Mouse (Mus musculus): ENCODE results near the gene Slc9a1. TPM values are rescaled to one million over a fixed set of nuclear protein-coding genes. Genes with fewer than 3 reads are reported as not detected.

Gene Slc9a1
- polyA plus RNA-seq, 1 experiment, result 39.9 TPM

- TF ChIP-seq POLR2A (IDR thresholded peaks at IDR 0.05; ENCODE audit: borderline replicate concordance, extremely low read depth, low read depth, low read length) (no peak), CTCF (IDR thresholded peaks at IDR 0.05; ENCODE audit: insufficient read depth, low read length) (no peak)
- no peak overlapping the region for H3K4me3 ChIP-seq (replicated peaks; ENCODE audit: extremely low read depth, low read depth, low read length)
- WGBS, result 67% methylated on average over 8 of the region's 8 CpGs
- no peak for DNase-seq
- peaks cover 6% of the 10 kb centered on the region for H3K4me1 ChIP-seq (ENCODE audit: control insufficient read depth, insufficient read depth, low read length)
Measured at GRCm38 (mm10) chr4:133397961-133398360, 28.5 kb downstream of the Slc9a1 start.

DNA sequence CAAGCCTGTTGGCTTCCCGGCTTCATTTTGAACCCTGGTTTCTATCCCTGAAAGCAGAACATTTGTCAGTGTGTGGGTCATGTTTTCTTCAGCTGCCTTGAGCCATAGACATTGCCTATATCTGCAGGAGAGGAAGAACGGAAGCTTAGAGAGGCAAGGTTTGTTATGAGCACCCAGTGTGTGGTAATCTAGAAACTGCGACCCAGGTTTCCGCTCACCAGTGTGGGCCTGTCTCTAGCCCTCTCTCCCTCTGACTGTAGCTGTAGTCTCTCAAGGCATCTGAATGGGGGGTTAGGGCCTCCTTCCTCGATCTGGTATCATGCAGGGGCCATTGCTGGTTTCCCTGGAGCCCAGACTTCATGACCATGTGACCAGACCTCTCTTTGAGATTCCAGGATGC lies 29.1 kb downstream of the Slc9a1 start:
- Histone ChIP-seq H3K4me1 (ENCODE audit: control insufficient read depth, insufficient read depth, low read length) (peaks cover 6% of the 10 kb centered on the region), H3K4me3 (replicated peaks; ENCODE audit: extremely low read depth, low read depth, low read length) (no peak overlapping the region)
- 76% methylated on average over 5 of the region's 5 CpGs for whole genome bisulfite sequencing
- DNase-seq, result no peak
- no peak for TF ChIP-seq CTCF (IDR thresholded peaks at IDR 0.05; ENCODE audit: insufficient read depth, low read length)

- DNase-seq, result no peak
- 69% methylated on average over 6 of the region's 6 CpGs for WGBS
Measured at GRCm38 (mm10) chr4:133399509-133399908, 30.0 kb downstream of the Slc9a1 start.

GRCm38 (mm10) chr4:133400098-133400497 lies 30.6 kb downstream of the Slc9a1 start:
- H3K4me3 ChIP-seq (replicated peaks; ENCODE audit: extremely low read depth, low read depth, low read length), result no peak overlapping the region
- 65% methylated on average over 7 of the region's 7 CpGs for WGBS
- TF ChIP-seq POLR2A (IDR thresholded peaks at IDR 0.05; ENCODE audit: borderline replicate concordance, extremely low read depth, low read depth, low read length) (no peak), CTCF (IDR thresholded peaks at IDR 0.05; ENCODE audit: insufficient read depth, low read length) (no peak)
- H3K4me1 ChIP-seq (ENCODE audit: control insufficient read depth, insufficient read depth, low read length), result peaks cover 3% of the 10 kb centered on the region
- no peak for DNase-seq

More at GRCm38 (mm10) chr4:133399509-133399908, 30.0 kb downstream of the Slc9a1 start:
- no peak for TF ChIP-seq CTCF (IDR thresholded peaks at IDR 0.05; ENCODE audit: insufficient read depth, low read length)
- H3K4me1 ChIP-seq (ENCODE audit: control insufficient read depth, insufficient read depth, low read length), result peaks cover 6% of the 10 kb centered on the region
- H3K4me3 ChIP-seq (replicated peaks; ENCODE audit: extremely low read depth, low read depth, low read length), result no peak overlapping the region

DNA sequence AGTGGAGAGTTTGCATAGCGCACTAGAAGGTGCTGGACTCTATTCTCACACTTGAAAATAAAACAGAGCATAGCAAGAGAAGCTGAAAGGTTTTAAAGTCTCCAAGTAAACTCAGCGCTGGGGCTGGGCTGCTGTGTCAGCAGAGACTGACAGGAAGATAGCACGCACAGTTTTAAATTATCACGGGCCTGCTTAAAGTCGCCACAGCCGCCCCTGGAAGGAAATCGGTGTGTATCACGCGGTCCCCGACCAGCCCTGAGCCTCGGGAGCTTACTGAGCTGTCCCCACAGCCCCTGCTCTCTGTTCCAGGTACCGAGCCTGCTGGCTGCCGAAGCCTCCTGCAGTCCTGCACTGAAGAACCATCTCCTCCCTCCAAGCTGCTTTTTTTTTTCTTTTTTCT lies 32.5 kb downstream of the Slc9a1 start:
- Histone ChIP-seq H3K4me3 (replicated peaks; ENCODE audit: extremely low read depth, low read depth, low read length) (no peak overlapping the region), H3K4me1 (ENCODE audit: control insufficient read depth, insufficient read depth, low read length) (peaks cover 12% of the 10 kb centered on the region)
- 36% methylated on average over 13 of the region's 13 CpGs for WGBS
- DNase-seq, result no peak
- TF ChIP-seq CTCF (IDR thresholded peaks at IDR 0.05; ENCODE audit: insufficient read depth, low read length) (no peak), POLR2A (IDR thresholded peaks at IDR 0.05; ENCODE audit: borderline replicate concordance, extremely low read depth, low read depth, low read length) (no peak)

DNA sequence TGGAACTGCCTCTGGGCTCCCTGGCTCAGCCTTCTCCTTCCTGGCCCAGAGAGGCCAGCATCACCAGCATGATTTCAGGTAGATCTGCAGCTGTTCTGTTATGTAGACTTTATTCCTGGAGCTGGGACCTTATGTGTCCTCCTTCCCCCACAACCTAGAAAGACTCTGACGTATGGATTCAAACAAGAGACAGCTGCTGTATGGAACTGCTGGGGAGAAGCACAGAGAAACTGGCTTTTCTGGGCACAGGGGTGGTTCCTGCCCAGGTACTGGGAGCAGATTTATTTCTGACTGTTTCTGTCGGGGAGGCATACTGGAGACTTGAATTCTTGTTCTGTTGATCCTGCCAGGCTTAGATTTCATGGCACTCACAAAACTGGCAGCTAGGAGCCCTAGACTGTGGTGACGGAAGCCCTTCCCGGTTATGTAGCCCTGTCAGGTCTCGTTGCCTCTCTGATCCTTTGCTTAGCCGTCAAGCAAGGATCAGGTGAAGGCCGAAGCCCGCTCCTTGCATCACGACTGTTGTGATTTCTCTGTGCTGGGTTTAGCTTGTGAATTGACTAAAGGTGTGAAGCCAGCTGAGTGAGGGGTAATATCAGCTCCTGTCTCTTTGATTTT lies 34.2 kb downstream of the Slc9a1 start:
- 92% methylated on average over 9 of the region's 9 CpGs for WGBS
- Histone ChIP-seq H3K4me3 (replicated peaks; ENCODE audit: extremely low read depth, low read depth, low read length) (no peak overlapping the region), H3K4me1 (ENCODE audit: control insufficient read depth, insufficient read depth, low read length) (peaks cover 27% of the 10 kb centered on the region)
- DNase-seq, result no peak
- no peak for TF ChIP-seq POLR2A (IDR thresholded peaks at IDR 0.05; ENCODE audit: borderline replicate concordance, extremely low read depth, low read depth, low read length)
- no peak for TF ChIP-seq CTCF (IDR thresholded peaks at IDR 0.05; ENCODE audit: insufficient read depth, low read length)

DNA sequence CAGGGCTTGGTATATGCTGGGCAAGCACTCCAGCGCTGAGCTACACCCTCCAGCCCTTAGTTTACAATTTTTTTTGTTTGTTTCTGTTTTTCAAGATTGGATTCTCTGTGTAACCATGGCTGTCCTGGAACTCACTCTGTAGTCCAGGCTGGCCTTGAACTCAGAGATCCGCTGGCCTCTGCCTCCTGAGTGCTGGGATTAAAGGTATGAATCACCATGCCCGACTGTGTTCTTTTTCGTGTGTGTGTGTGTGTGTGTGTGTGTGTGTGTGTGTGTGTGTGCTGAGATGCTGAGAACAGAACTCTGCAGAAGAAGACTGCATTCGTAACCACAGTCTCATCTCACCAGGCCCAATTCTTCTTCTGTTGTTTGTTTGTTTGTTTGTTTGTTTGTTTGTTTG lies 34.8 kb downstream of the Slc9a1 start:
- H3K4me1 ChIP-seq (ENCODE audit: control insufficient read depth, insufficient read depth, low read length), result peaks cover 25% of the 10 kb centered on the region
- no peak for TF ChIP-seq CTCF (IDR thresholded peaks at IDR 0.05; ENCODE audit: insufficient read depth, low read length)
- TF ChIP-seq POLR2A (IDR thresholded peaks at IDR 0.05; ENCODE audit: borderline replicate concordance, extremely low read depth, low read depth, low read length), result no peak
- no peak overlapping the region for H3K4me3 ChIP-seq (replicated peaks; ENCODE audit: extremely low read depth, low read depth, low read length)
- 80% methylated on average over 5 of the region's 5 CpGs for WGBS
- no peak for DNase-seq

- H3K4me3 ChIP-seq (replicated peaks; ENCODE audit: extremely low read depth, low read depth, low read length), result no peak overlapping the region
- TF ChIP-seq POLR2A (IDR thresholded peaks at IDR 0.05; ENCODE audit: borderline replicate concordance, extremely low read depth, low read depth, low read length) (no peak), CTCF (IDR thresholded peaks at IDR 0.05; ENCODE audit: insufficient read depth, low read length) (no peak)
- 63% methylated on average over 8 of the region's 8 CpGs for WGBS
- peaks cover 24% of the 10 kb centered on the region for H3K4me1 ChIP-seq (ENCODE audit: control insufficient read depth, insufficient read depth, low read length)
- DNase-seq, result no peak
Measured at GRCm38 (mm10) chr4:133406313-133407056, 37.0 kb downstream of the Slc9a1 start.

- WGBS, result 30% methylated on average over 6 of the region's 6 CpGs
- Histone ChIP-seq H3K4me3 (replicated peaks; ENCODE audit: extremely low read depth, low read depth, low read length) (no peak overlapping the region), H3K4me1 (ENCODE audit: control insufficient read depth, insufficient read depth, low read length) (peaks cover 24% of the 10 kb centered on the region)
- DNase-seq, result peak; percentile 31
- TF ChIP-seq CTCF (IDR thresholded peaks at IDR 0.05; ENCODE audit: insufficient read depth, low read length) (no peak), POLR2A (IDR thresholded peaks at IDR 0.05; ENCODE audit: borderline replicate concordance, extremely low read depth, low read depth, low read length) (no peak)
Measured at GRCm38 (mm10) chr4:133407114-133407787, 37.7 kb downstream of the Slc9a1 start.

- TF ChIP-seq POLR2A (IDR thresholded peaks at IDR 0.05; ENCODE audit: borderline replicate concordance, extremely low read depth, low read depth, low read length), result no peak
- no peak for TF ChIP-seq CTCF (IDR thresholded peaks at IDR 0.05; ENCODE audit: insufficient read depth, low read length)
- WGBS, result 33% methylated on average over 7 of the region's 7 CpGs
- H3K4me3 ChIP-seq (replicated peaks; ENCODE audit: extremely low read depth, low read depth, low read length), result no peak overlapping the region
- H3K4me1 ChIP-seq (ENCODE audit: control insufficient read depth, insufficient read depth, low read length), result peaks cover 24% of the 10 kb centered on the region
- no peak for DNase-seq
Measured at GRCm38 (mm10) chr4:133408006-133408405, 38.5 kb downstream of the Slc9a1 start.

Data from lung, adult 2 months (tissue).